Mouse (Mus musculus) inflammation-experienced regulatory T-cells, adult 6 months (primary cell): ENCODE measurements around the gene Cd5. TPM values are rescaled to one million over a fixed set of nuclear protein-coding genes. Genes with fewer than 3 reads are reported as not detected.

Experiments used
- ATAC-seq: one replicate; pipeline ENCODE4 v1.8.0; 2017
- polyA plus RNA-seq, 3 experiments: library from polyadenylated mRNA; unstranded; fragments of 100-300 nt; shearing (Covaris generic); gene quantifications; one replicate each; pipeline ENCODE4 v1.2.1; 2017

The Cd5 gene
- polyA plus RNA-seq, 3 experiments from 2014 or later: 355 to 487 (median 480) TPM

DNA sequence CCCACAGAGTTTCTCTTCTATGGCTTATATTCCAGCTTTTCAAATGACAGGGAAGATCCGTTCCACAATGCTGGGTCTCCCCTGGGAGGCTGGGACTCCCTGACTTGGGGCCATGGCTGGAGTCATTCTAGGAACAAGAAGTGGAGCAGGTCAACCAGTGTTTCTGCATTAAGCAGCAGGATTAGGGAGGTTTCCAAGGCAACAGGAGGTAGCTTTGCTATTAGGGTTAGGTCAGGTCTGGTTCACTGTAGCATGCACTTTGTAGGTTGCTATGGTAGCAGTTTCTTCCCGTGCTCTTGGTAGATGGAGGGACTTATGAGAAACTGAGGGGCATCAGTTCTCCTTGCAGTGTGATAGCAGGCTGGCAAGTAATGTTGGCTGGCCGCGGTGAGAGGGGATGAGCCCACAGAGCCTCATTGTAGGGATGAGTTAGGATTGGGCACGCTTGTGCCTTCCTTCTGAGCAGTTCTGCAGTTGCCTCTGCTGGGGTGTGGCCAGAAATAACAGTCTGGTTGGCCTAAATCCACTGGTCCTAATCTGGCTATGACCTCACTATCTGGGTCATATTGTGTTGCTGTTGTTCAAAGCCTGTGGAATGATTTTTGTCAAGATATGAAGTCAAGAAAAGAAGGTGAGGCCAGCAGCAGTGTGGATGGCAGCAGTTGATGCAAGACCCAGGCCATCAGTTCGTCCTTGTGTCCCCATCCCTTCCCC, 37.6 kb downstream of the Cd5 start:
- ATAC-seq: no peak

DNA sequence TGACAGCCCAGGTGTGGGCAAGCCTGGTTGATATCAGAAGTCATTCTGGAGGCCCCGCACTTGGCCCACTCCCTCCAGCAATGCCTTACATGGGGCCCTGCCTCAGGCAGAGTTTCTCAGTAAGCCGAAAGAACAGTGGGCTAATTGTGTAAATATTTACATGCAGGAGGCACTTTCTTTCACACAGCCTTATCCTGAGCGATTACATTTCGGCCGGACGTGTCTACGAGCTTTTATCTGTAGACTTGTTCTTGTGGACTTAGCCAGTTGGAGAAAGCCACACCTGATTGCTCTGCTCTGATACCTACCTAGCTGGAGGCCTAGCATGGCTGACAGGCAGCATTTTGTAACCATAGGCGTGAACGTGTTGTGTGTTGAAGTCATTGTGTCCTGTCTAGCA, 39.0 kb downstream of the Cd5 start:
- no peak for ATAC-seq

DNA sequence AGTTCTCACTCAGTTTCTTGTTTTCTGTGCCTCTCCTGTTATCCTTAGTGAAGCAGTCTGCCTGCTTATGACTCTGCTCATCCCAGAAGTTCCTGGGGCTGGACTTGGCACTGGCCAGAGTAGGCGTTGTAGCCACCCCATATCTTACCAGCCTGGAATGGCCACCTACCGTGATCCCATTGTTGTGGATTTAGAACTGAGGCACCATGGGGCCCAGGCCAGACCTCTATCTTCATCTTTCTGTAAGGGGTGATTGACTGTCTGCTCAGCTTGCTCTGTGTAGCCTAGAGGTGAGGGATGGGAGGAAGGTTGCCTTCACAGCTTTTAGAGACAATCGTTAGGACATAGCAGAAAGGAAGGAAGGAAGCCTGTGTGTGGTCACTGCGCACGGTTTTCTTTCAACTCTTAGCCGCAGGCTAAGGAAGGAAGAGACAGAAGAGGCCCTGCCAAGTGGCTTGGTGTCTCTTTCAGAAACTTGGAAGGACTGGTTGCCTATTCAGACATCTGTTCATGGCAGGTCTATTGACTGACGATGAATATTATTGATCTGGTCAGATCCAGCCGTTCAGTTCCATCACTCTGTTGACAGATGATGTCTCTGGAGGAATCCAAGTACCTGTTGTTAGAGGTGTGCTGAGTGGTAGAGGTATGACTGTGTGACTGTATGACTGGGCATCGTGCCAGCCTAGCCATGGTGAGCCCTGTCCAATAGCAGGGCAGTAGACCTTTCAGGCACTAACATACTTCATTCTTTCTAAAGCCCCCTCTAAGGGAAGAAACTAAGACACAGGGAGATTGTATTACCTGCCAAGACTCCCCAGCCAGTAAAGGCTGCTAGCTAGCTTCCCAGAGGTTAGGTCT, 40.4 kb downstream of the Cd5 start:
- ATAC-seq: no peak

DNA sequence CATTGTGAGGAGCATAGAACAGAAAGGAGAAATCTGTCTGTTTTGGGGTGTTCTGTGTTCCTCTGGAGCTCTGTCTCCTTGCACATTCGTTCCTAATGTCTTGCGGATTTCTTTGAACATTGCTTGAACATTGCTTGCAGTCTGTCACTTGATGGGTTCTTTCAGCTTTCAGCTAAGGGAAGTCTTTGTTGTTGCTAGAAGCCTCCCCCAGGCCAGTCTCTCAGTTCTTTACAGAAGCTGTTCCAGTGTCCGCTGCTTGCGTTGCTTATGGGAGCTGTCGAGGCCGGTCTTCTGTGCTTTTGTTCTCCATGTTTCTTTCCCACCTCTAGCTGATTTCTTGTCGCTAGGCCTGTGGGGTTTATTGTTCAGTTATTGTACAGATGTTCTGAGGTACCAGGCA, 43.0 kb downstream of the Cd5 start:
- ATAC-seq: no peak

DNA sequence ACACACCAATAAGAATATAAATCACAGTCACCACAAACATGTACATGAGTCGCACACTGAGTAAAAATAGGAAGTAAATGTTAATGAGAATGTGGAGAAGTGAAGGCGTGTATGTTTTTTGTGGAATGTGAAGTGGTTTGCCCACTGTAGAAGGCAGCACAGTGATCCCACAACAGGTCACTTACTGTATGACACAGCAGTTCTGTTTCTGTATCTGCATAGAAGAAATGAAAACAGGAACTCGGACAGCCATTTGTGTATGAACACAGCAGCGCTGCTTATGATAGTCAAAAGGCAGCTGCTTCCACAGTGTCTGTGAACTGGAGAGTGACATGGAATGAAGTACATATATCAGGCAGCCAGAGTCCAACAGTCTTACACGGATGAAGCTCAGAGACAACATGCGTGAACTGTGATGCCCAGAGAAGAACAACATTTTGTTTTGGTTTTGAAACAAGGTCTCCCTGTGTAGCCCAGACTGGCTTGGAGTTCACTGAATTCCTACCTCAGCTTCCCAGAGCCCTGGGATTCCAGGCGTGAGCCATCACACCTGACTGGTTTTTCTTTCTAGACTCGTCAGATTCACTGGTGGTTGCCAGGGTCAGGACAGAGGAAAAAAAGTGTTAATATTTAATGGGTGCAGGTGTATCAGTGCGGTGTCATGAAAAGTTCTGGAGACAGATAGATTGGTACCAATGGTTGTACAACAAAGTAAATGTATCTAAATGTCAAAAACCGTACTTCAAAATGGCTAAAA, 44.7 kb downstream of the Cd5 start:
- ATAC-seq: no peak

DNA sequence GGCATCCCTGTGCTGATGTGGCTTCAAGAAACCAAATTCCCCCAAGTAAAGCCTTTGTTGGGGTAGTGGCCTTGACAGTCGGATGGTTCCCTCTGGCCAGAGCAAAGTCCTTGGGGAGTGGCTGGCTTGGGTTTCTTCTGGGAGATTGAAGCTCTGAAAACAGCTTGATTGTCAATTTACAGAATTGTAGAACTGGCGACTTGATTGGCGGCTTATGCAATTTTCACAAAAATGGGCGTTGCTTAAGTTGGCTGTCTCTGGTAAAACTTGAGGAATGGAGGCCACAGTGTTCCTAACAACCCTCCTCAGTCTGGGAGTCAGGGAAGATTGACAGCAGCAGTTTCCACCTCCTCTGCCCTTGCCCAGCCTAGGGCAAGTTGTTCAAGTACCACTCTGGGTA, 46.4 kb downstream of the Cd5 start:
- no peak for ATAC-seq

DNA sequence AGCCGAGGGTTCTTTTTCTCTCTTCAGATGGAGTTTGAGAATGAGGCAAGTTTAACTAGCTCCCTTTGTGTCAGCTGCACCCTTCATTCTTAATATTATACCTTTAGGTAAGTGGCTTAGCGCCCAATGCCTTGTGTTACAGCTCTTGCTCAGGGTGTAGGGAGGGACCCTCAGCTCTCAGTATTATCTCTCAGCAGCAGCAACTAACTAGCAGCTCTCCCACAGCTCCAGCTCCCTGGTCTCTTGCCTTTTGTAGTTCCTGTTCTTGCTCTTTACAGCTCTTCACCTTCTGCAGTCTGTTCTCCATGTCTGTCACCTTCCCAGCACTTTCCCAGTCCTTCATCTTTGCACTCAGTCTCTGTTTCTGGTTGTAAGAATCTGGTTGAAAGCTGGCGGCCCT, 47.1 kb downstream of the Cd5 start:
- no peak for ATAC-seq

DNA sequence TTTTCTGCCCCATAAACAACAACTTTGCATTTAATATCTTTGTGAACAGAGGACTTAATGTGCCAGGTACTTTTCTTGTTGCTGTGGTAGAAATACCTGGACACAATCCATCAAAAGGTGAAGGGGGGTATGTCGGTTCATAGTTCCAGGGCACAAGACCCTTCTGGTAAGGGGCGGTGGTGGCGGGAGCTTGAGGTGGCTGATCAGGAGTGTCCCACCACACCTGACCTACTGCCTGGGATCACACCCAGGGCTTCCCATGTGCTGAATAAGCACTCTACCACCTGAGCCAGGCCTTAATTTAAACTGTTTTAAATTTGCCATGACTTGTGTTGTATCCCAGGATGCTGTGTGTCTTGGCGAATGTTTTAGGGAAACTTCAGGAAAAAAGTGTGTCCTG, 47.7 kb downstream of the Cd5 start:
- no peak for ATAC-seq

DNA sequence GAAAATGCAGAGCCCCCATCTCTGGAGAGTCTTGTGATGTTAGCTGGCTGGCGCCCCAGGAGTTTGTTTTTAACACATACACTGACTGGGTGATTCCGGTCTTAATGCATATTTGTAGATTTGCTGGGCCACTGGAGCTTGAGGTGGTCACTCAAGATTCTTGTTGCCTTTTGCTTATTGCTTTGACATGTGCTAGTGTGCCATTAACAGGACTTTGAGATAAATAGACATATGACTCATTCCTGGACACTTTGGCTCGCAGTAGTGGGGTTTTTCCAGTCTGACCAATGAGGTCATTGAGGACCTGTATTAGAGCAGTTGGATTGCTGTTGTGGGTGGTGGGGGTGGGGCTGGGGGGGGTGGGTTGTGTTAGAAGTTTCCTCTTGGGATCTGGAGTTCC, 48.5 kb downstream of the Cd5 start:
- no peak for ATAC-seq

DNA sequence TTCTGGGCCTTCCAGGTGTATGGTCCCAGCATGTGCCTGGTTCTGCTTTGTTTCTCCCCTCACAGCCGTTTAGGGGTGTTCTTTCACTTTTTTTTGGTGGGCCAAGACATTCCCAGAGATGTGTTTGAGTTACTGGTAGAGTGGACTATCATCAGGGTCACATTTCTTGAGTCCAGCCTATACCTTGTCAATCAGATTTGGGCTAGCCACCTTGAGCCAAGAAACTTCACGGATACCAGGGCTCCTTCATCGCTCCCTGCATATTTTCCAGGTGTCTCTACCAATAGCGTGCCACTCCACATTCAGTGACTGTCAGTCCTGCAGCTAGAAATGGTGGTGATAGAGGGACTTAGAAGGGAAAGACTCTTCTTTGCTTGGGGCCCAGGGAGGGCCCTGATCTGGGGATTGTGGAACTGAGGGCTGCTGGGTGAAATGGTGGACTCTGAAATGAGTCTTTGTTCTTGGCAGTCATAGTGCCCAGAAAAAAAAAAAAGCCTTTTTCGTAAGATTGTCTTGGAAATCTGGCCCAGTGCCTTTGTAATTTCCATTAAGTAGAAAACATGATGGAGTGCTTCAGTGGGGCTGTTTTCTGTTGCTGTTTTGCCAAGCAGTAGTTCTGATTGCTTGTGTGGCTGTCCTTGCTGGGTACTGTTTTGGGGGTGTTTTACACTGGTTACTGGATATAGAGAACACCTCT, 49.2 kb downstream of the Cd5 start:
- no peak for ATAC-seq

DNA sequence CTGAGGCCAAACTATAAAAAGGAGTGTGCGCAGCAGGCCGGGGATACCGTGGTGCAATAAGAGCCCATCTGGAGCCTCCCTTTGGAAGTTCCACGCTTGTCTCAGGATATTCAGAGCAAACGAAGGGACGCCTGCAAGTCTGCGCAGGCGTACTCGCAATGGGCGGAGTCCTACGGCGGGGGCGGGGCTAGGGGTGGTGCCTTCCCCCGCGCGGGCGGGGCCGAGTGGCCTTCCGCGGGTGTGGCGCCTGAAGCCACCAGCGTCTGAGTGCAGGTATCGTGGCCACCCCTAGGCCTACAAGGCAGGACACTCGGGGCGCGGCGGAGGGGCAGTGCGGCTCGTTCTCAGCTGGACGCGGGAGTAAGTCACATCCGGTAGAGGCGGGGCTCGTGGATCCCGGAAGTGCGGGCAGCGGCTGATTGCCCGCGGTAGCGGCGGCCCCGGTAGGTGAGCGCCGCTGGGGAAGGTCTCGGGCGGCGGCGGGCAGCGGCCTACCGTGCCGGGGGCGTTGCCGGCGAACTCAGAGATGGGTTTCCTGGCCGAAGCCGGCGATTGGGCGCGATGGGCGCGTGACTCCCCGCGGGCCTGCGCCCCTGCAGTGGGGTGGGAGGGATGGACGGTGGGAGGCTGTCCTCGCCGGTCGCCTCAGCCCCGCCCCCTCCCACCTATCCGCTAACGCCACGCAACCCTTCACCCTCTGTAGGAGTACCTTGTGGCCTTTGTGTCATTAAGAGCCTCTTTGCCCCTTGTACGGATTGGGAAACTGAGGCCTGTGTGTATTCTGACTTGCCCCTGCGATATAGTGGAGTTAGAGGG, 50.1 kb downstream of the Cd5 start, which contains the start of gene Vps37c:
Gene Vps37c, plus strand, starts transcription at position 199 of the 816 bp plus-strand sequence.
- peak; percentile 80 for ATAC-seq

DNA sequence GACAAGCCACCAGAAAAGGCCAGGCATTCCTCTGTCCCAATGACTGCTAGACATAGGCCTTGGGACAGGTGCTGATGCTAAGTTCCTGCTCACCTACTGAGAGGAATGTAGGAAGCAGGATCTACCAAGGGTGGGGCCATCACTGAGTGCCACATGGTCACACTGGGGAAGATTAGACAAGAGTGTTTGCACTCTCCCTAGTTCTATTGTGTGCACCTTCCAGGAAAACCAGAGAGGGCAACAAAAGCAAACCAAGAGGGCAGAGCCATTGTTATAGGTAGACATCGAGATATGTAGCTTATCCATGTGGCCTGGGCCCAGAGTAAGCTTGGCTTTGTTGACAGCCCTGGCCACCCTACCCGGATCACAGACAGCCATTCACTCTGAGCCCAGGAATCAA, 53.1 kb downstream of the Cd5 start:
- no peak for ATAC-seq

DNA sequence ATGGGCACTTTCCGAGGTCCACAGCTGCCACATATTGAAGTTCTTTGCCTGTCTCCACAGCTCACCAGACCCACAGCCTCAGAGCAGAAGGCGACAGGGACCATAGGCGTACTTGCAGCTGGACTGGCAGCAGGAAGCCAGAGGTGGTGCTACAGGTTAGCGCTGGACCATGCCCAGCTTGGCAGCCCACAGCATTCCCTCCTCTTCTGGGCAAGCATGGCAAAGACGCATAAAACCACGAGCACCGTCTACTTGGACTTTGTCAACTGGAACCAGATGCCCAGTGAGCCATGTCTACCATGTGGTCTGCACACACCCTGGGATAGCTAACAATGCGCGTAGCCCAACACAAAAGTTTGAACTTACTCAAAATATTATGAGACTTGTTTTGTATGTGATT, 53.7 kb downstream of the Cd5 start:
- ATAC-seq: no peak

DNA sequence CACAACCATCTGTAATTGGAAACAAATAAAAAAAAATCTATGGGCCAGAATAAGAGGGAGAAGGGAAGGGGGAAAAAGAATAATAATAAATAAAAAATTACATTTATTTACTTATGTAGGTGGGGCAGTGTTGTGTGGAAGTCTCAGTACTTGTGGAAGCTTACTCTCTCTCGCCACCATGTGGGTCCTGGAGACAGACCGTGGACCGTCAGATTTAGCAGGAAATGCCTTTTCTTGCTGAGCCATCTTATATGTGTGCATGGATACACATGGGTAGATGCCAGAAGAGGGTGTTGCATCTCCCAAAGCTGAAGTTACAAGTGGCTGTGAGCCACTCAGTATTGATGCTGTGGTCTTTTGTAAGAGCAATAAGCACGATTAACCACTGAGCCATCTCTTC, 57.2 kb downstream of the Cd5 start:
- no peak for ATAC-seq

DNA sequence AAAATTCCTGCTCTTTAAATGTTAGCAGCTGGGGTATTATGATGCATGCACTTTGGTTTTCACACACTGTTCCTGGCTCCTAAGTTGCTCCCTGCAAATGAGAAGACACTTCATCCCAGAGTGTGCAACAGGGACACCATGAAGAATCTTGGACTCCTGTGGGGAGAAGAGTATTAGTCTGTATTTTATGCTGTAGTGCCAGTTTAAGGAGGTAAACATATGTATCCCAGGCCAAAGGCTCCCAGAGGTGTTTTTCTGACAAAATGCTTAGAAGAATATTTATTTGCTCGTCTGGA, 60.1 kb downstream of the Cd5 start:
- ATAC-seq: no peak

DNA sequence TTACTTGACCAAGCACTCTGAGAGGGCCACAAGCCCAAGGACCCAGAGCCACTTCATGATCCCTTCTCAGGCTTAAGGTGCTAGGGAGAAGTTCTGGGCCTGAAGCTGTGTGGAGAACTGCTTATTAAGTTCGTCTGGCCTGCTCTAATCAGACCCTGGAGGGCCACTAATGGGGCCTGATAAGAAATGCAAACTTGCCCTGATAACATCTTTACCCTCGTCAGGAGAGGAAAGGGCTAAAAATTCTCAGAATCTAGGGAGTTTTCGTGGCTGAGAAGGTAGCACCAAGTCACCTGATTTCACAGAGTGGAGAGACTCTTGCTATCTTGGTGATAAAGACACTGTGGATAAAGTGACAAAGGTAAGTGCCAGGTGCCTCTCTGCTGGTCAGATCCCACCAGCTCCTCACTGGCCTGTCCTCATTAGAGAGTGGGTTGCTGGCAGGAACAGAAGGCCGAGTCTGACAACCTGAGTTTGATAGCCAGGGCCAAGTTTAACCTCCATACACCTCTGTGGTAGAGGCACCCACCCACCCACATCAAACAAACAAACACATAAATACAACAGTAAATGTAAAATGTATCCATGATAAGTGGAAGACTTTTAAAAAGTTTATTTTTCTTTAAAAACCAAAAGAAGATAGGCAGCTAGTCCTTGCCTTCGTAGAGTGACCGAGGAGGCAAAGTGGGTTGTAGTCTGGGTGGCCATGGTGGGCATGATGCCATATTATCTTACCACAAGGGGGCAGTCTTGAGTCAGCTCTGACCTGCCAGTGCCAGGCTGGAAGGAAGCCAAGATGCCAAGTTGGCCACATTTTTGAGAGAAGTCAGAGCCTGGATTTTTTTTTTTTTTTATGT, 60.7 kb downstream of the Cd5 start, which contains the start of gene Pga5:
Gene Pga5, minus strand, starts transcription at position 157 of the 857 bp plus-strand sequence.
- no peak for ATAC-seq

DNA sequence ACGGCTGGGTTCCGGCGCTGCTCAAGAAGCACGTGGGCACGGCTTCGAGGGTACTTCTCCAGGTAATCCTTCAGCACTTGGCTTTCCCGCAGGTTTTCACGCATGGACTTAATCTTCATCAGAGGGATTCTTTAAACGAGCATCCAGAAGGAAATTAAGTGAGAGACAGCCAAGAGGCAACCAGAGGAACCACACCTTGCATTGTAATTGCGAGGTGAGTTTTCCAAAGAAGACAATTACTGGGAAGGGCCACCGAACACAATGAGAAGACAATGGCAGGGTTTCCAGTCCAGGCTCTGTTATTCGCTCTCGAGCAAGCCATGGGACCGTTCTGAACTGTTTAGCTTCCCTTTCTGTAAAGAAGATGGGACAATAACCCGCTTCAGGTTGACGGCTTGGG, 62.1 kb downstream of the Cd5 start:
- no peak for ATAC-seq

DNA sequence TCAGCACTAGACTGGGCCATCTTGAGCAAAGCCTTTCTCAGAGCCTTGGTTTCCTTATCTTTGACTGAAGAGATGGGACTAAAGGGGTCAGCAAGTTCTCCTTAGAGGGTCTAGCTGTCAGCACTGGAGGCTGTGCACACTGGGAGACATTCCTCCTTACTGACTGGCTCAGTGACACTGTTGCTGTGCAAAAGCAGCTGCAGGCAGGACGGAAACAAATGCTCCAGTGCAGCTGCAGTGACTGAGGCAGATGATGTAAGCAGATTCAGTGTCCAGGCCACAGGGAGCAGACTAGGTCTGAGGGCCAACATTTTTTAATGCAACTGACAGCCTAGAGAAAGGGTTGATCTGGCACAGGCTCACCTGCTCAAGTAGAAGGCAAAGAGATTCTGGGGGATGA, 65.5 kb downstream of the Cd5 start:
- no peak for ATAC-seq

DNA sequence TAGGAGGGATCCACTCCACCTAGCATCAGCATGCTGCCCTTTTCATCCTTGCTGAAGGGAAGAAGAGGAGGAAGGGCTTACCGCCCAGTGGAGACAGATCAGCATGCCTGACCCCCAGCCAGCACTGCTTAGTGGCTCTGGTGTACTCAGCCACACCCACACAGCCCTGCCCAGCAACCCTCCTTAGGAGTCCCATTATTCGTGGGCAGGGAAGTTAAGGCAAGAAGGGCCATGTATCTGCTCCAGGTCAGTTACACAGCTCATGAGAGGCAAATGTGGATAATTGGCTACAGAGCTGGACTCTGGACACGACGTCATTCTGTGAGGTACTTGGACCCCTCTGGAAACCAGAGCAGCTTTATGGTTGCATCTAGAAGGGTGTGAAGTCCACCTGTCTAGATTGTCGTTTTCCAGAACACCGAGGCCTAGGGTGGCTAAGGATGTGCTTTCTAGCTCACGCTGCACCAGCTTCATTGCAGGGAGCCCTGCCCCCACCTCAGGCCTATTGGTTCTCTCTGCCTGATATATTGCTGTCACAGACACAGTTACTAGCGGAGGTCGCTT, 66.9 kb downstream of the Cd5 start:
- ATAC-seq: no peak

DNA sequence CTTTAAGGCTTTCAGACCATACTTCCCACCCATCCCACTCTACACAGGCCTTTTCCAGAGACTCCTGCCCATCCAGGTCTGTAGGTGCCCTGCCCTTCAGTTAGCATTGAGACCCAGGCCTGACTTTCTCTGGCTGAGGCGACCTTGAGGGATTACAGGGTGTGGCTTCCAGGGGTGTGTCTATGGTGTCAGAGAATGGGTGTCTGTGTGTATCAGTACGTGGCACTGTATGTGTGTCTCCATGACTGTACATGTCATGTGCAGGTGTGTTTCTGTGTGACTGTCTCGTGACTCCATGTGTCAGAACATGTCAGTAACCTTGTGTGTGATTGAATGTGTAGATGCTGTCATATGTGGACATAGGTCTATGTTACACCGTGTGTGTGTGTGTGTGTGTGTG, 67.5 kb downstream of the Cd5 start:
- ATAC-seq: no peak
